Mouse (Mus musculus): Measurements from ENCODE around the gene Wipf1. TPM values are rescaled to one million over a fixed set of nuclear protein-coding genes. Genes with fewer than 3 reads are reported as not detected.

The Wipf1 gene
- polyA plus RNA-seq, 1 experiment from 2014 or later, result 15.1 TPM

- H3K4me1 ChIP-seq, result peaks cover 24% of the 10 kb centered on the region
- H3K4me3 ChIP-seq, result no peak overlapping the region
- WGBS, result 91% methylated on average over 6 of the region's 6 CpGs
- H3K9me3 ChIP-seq, result no peaks in the 10 kb centered on the region
- ATAC-seq (ENCODE audit: insufficient number of reproducible peaks, low FRiP score, low TSS enrichment, low read depth), result no peak
- H3K9ac ChIP-seq, result no peak overlapping the region
- no peaks in the 10 kb centered on the region for H3K27me3 ChIP-seq
- peaks cover 8% of the 10 kb centered on the region; the same call in 1 of the 2 replicates for H3K36me3 ChIP-seq
- H3K4me2 ChIP-seq, result no peak overlapping the region
- H3K27ac ChIP-seq, result no peak overlapping the region
These were observed 50.7 kb downstream of the Wipf1 start for GRCm38 (mm10) chr2:73478805-73479204.

- 80% methylated on average over 7 of the region's 7 CpGs for WGBS
- no peak overlapping the region for H3K27ac ChIP-seq
These were observed 52.0 kb downstream of the Wipf1 start for GRCm38 (mm10) chr2:73477501-73477900.

GRCm38 (mm10) chr2:73475519-73475918, 54.0 kb downstream of the Wipf1 start:
- Histone ChIP-seq H3K4me1 (peaks cover 11% of the 10 kb centered on the region; the same call in 1 of the 2 replicates), H3K36me3 (peaks cover 8% of the 10 kb centered on the region; the same call in 1 of the 2 replicates), H3K4me3 (no peak overlapping the region), H3K9ac (no peak overlapping the region), H3K27me3 (no peaks in the 10 kb centered on the region), H3K27ac (no peak overlapping the region), H3K4me2 (no peak overlapping the region), H3K9me3 (no peaks in the 10 kb centered on the region)
- WGBS, result 35% methylated on average over 3 of the region's 3 CpGs
- no peak for ATAC-seq (ENCODE audit: insufficient number of reproducible peaks, low FRiP score, low TSS enrichment, low read depth)

More at GRCm38 (mm10) chr2:73477501-73477900, 52.0 kb downstream of the Wipf1 start:
- Histone ChIP-seq H3K9me3 (no peaks in the 10 kb centered on the region), H3K4me1 (peaks cover 14% of the 10 kb centered on the region), H3K27me3 (no peaks in the 10 kb centered on the region), H3K9ac (no peak overlapping the region), H3K4me3 (no peak overlapping the region), H3K4me2 (no peak overlapping the region), H3K36me3 (peaks cover 8% of the 10 kb centered on the region; the same call in 1 of the 2 replicates)
- no peak for ATAC-seq (ENCODE audit: insufficient number of reproducible peaks, low FRiP score, low TSS enrichment, low read depth)

- WGBS, result 93% methylated on average over 2 of the region's 2 CpGs
- H3K4me2 ChIP-seq, result no peak overlapping the region
- peaks cover 26% of the 10 kb centered on the region for H3K4me1 ChIP-seq
- no peak overlapping the region for H3K4me3 ChIP-seq
- no peaks in the 10 kb centered on the region for H3K36me3 ChIP-seq
- ATAC-seq (ENCODE audit: insufficient number of reproducible peaks, low FRiP score, low TSS enrichment, low read depth), result no peak
- no peaks in the 10 kb centered on the region for H3K9me3 ChIP-seq
- no peak overlapping the region for H3K27ac ChIP-seq
- H3K27me3 ChIP-seq, result no peaks in the 10 kb centered on the region
- no peak overlapping the region for H3K9ac ChIP-seq
These were observed 57.4 kb downstream of the Wipf1 start for GRCm38 (mm10) chr2:73472130-73472529.

- peaks cover 17% of the 10 kb centered on the region for H3K4me1 ChIP-seq
- no peak overlapping the region for H3K27ac ChIP-seq
- no peaks in the 10 kb centered on the region for H3K36me3 ChIP-seq
- ATAC-seq (ENCODE audit: insufficient number of reproducible peaks, low FRiP score, low TSS enrichment, low read depth), result no peak
- H3K4me2 ChIP-seq, result no peak overlapping the region
- 52% methylated on average over 10 of the region's 10 CpGs for WGBS
- no peaks in the 10 kb centered on the region for H3K27me3 ChIP-seq
- H3K9me3 ChIP-seq, result no peaks in the 10 kb centered on the region
- H3K4me3 ChIP-seq, result no peak overlapping the region
- no peak overlapping the region for H3K9ac ChIP-seq
These were observed 59.3 kb downstream of the Wipf1 start for GRCm38 (mm10) chr2:73470146-73470630.

GRCm38 (mm10) chr2:73469552-73469951, 60.0 kb downstream of the Wipf1 start:
- H3K4me3 ChIP-seq, result no peak overlapping the region
- H3K27me3 ChIP-seq, result no peaks in the 10 kb centered on the region
- H3K4me1 ChIP-seq, result peaks cover 17% of the 10 kb centered on the region
- H3K9me3 ChIP-seq, result no peaks in the 10 kb centered on the region
- 85% methylated on average over 6 of the region's 6 CpGs for WGBS
- no peak for ATAC-seq (ENCODE audit: insufficient number of reproducible peaks, low FRiP score, low TSS enrichment, low read depth)
- no peaks in the 10 kb centered on the region for H3K36me3 ChIP-seq
- no peak overlapping the region for H3K4me2 ChIP-seq
- no peak overlapping the region for H3K27ac ChIP-seq
- H3K9ac ChIP-seq, result no peak overlapping the region

- Histone ChIP-seq H3K27me3 (no peaks in the 10 kb centered on the region), H3K4me1 (peaks cover 17% of the 10 kb centered on the region), H3K4me2 (no peak overlapping the region), H3K36me3 (no peaks in the 10 kb centered on the region), H3K4me3 (no peak overlapping the region), H3K9ac (no peak overlapping the region), H3K9me3 (no peaks in the 10 kb centered on the region), H3K27ac (no peak overlapping the region; the same call in 1 of the 2 replicates)
- ATAC-seq (ENCODE audit: insufficient number of reproducible peaks, low FRiP score, low TSS enrichment, low read depth), result no peak
- 83% methylated on average over 5 of the region's 5 CpGs for WGBS
These were observed 60.5 kb downstream of the Wipf1 start for GRCm38 (mm10) chr2:73468993-73469392.

GRCm38 (mm10) chr2:73467071-73467851, 62.3 kb downstream of the Wipf1 start:
- 79% methylated on average over 7 of the region's 7 CpGs for WGBS
- Histone ChIP-seq H3K36me3 (no peaks in the 10 kb centered on the region), H3K9me3 (no peaks in the 10 kb centered on the region), H3K9ac (no peak overlapping the region), H3K4me2 (no peak overlapping the region), H3K4me3 (no peak overlapping the region), H3K27me3 (no peaks in the 10 kb centered on the region), H3K27ac (no peak overlapping the region), H3K4me1 (peaks cover 23% of the 10 kb centered on the region)
- ATAC-seq (ENCODE audit: insufficient number of reproducible peaks, low FRiP score, low TSS enrichment, low read depth), result no peak

GRCm38 (mm10) chr2:73466481-73466880, 63.1 kb downstream of the Wipf1 start:
- Histone ChIP-seq H3K4me2 (no peak overlapping the region), H3K4me3 (no peak overlapping the region), H3K27me3 (no peaks in the 10 kb centered on the region), H3K27ac (no peak overlapping the region), H3K4me1 (peaks cover 23% of the 10 kb centered on the region), H3K9ac (no peak overlapping the region), H3K9me3 (no peaks in the 10 kb centered on the region), H3K36me3 (no peaks in the 10 kb centered on the region)
- WGBS, result 92% methylated on average over 10 of the region's 10 CpGs
- no peak for ATAC-seq (ENCODE audit: insufficient number of reproducible peaks, low FRiP score, low TSS enrichment, low read depth)

GRCm38 (mm10) chr2:73463431-73464194, 65.9 kb downstream of the Wipf1 start:
- no peak for ATAC-seq (ENCODE audit: insufficient number of reproducible peaks, low FRiP score, low TSS enrichment, low read depth)
- no peak overlapping the region for H3K4me2 ChIP-seq
- peaks cover 13% of the 10 kb centered on the region for H3K4me1 ChIP-seq
- no peaks in the 10 kb centered on the region for H3K27me3 ChIP-seq
- 47% methylated on average over 7 of the region's 7 CpGs for WGBS
- H3K36me3 ChIP-seq, result no peaks in the 10 kb centered on the region
- H3K4me3 ChIP-seq, result no peak overlapping the region
- H3K27ac ChIP-seq, result no peak overlapping the region
- no peaks in the 10 kb centered on the region for H3K9me3 ChIP-seq
- H3K9ac ChIP-seq, result no peak overlapping the region

GRCm38 (mm10) chr2:73462757-73463339, 66.7 kb downstream of the Wipf1 start:
- ATAC-seq (ENCODE audit: insufficient number of reproducible peaks, low FRiP score, low TSS enrichment, low read depth), result no peak
- Histone ChIP-seq H3K9ac (no peak overlapping the region), H3K27me3 (no peaks in the 10 kb centered on the region), H3K9me3 (no peaks in the 10 kb centered on the region), H3K27ac (no peak overlapping the region), H3K4me1 (peaks cover 13% of the 10 kb centered on the region), H3K4me2 (no peak overlapping the region), H3K4me3 (no peak overlapping the region), H3K36me3 (no peaks in the 10 kb centered on the region)
- 89% methylated on average over 12 of the region's 12 CpGs for WGBS

- Histone ChIP-seq H3K9me3 (no peaks in the 10 kb centered on the region), H3K4me2 (no peak overlapping the region), H3K36me3 (no peaks in the 10 kb centered on the region), H3K4me3 (no peak overlapping the region), H3K9ac (no peak overlapping the region), H3K4me1 (peaks cover 13% of the 10 kb centered on the region), H3K27me3 (no peaks in the 10 kb centered on the region), H3K27ac (no peak overlapping the region)
- 82% methylated on average over 2 of the region's 2 CpGs for WGBS
- ATAC-seq (ENCODE audit: insufficient number of reproducible peaks, low FRiP score, low TSS enrichment, low read depth), result no peak
These were observed 67.3 kb downstream of the Wipf1 start for GRCm38 (mm10) chr2:73462265-73462664.

Measured in limb, embryonic 15.5 days (tissue).